Mouse (Mus musculus) activated CD4-positive, CD25-positive, alpha-beta regulatory T cell, adult 9 weeks (primary cell): ENCODE data around the gene Serpinb6a. TPM values are rescaled to one million over a fixed set of nuclear protein-coding genes. Genes with fewer than 3 reads are reported as not detected.

Source experiments
- polyA plus RNA-seq: library from polyadenylated mRNA; unstranded; fragments of 100-300 nt; shearing (Covaris generic); gene quantifications from one replicate; pipeline ENCODE4 v1.2.1, GENCODE M21; 2017

Gene Serpinb6a
- 36.3 TPM for polyA plus RNA-seq

GRCm38 (mm10) chr13:34002058-34003006 lies at the start of gene Serpinb6a, which contains the start of gene Ripk1:
TSS of gene Serpinb6a (minus strand) at chr13:34002794.
TSS of gene Ripk1 (plus strand) at chr13:34002363.

GRCm38 (mm10) chr13:34037172-34038055 lies 34.8 kb upstream of the Serpinb6a start, which contains the start of gene Bphl:
TSS of gene Bphl (plus strand) at chr13:34037597.

GRCm38 (mm10) chr13:33964206-33965046 lies 38.2 kb downstream of the Serpinb6a start, which contains the start of gene Nqo2:
TSS of gene Nqo2 (plus strand) at chr13:33964687.

GRCm38 (mm10) chr13:33905176-33905954 lies 97.2 kb downstream of the Serpinb6a start, which contains the start of gene Serpinb6c:
TSS of gene Serpinb6c (minus strand) at chr13:33905708.

Other genes with a start within 250 kb of the Serpinb6a start
- gene Serpinb6e, start 159.4 kb downstream of the Serpinb6a start, polyA plus RNA-seq = not detected
- gene Serpinb6c, start 97.1 kb downstream of the Serpinb6a start, polyA plus RNA-seq = not detected
- 14.1 TPM for gene Nqo2, start 38.1 kb downstream of the Serpinb6a start, polyA plus RNA-seq
- gene Ripk1, start 431 bp downstream of the Serpinb6a start, polyA plus RNA-seq = 21.1 TPM
- 34.3 TPM for gene Bphl, start 34.8 kb upstream of the Serpinb6a start, polyA plus RNA-seq
- gene Tubb2a, start 75.2 kb upstream of the Serpinb6a start, polyA plus RNA-seq = 35.2 TPM
- 2.0 TPM for gene Tubb2b, start 127.7 kb upstream of the Serpinb6a start, polyA plus RNA-seq
- gene Psmg4, start 160.2 kb upstream of the Serpinb6a start, polyA plus RNA-seq = 67.1 TPM